Mouse (Mus musculus) erythroblast, embryonic 14.5 days (primary cell): Measurements from ENCODE around the gene Rexo5. TPM values are rescaled to one million over a fixed set of nuclear protein-coding genes. Genes with fewer than 3 reads are reported as not detected.

Experiments used
- H3K27me3 ChIP-seq: 2 replicates; pipeline ENCODE4 v1.6.1; 2012; ENCODE audit warnings: inconsistent platforms; ENCODE audit not compliant: control insufficient read depth
- H3K36me3 ChIP-seq: 2 replicates; pipeline ENCODE4 v1.6.1; 2012; ENCODE audit warnings: mild to moderate bottlenecking, inconsistent platforms; ENCODE audit not compliant: control insufficient read depth
- H3K4me1 ChIP-seq: 2 replicates; pipeline ENCODE4 v1.6.1; 2012; ENCODE audit warnings: inconsistent platforms; ENCODE audit not compliant: control insufficient read depth
- H3K4me3 ChIP-seq: replicated peaks from 2 replicates; pipeline ENCODE3; 2012; ENCODE audit warnings: moderate library complexity, mild to moderate bottlenecking, inconsistent platforms
- H3K9me3 ChIP-seq: 2 replicates; pipeline ENCODE4 v1.6.1; 2012; ENCODE audit warnings: low read length, inconsistent platforms, mixed read lengths; ENCODE audit not compliant: control insufficient read depth
- GATA1 ChIP-seq: IDR thresholded peaks from 2 replicates; pipeline ENCODE4 v1.6.1; 2012; ENCODE audit warnings: low read length, inconsistent platforms, mixed read lengths
- TAL1 ChIP-seq: IDR thresholded peaks from 3 replicates; pipeline ENCODE4 v1.6.1; 2012; ENCODE audit warnings: low read length, inconsistent platforms, mixed read lengths
- polyA plus RNA-seq: library from polyadenylated mRNA; stranded (reverse); fragments of >175 nt; gene quantifications from 2 replicates; pipeline ENCODE4 v1.2.3, GENCODE M21; 2012

Rexo5 gene
- polyA plus RNA-seq, 1 experiment = 0.24 TPM

GRCm38 (mm10) chr7:119853186-119853585 is 59.4 kb downstream of the Rexo5 start:
- TF ChIP-seq TAL1 (no peak), GATA1 (no peak)
- Histone ChIP-seq H3K4me3 (no peak overlapping the region), H3K27me3 (no peaks in the 10 kb centered on the region), H3K9me3 (no peaks in the 10 kb centered on the region), H3K4me1 (peaks cover 12% of the 10 kb centered on the region), H3K36me3 (peaks cover 45% of the 10 kb centered on the region)

GRCm38 (mm10) chr7:119854362-119854761 is 60.6 kb downstream of the Rexo5 start:
- no peak overlapping the region for H3K4me3 ChIP-seq
- TF ChIP-seq TAL1 (no peak), GATA1 (no peak)
- H3K36me3 ChIP-seq = peaks cover 38% of the 10 kb centered on the region
- H3K9me3 ChIP-seq = no peaks in the 10 kb centered on the region
- H3K27me3 ChIP-seq = no peaks in the 10 kb centered on the region
- peaks cover 12% of the 10 kb centered on the region for H3K4me1 ChIP-seq

- H3K36me3 ChIP-seq = peaks cover 36% of the 10 kb centered on the region
- TF ChIP-seq TAL1 (no peak), GATA1 (no peak)
- no peaks in the 10 kb centered on the region for H3K27me3 ChIP-seq
- H3K4me1 ChIP-seq = peaks cover 12% of the 10 kb centered on the region
- H3K4me3 ChIP-seq = no peak overlapping the region
- no peaks in the 10 kb centered on the region for H3K9me3 ChIP-seq
Observed at GRCm38 (mm10) chr7:119855031-119855430, 61.2 kb downstream of the Rexo5 start.

- H3K9me3 ChIP-seq = no peaks in the 10 kb centered on the region
- TF ChIP-seq TAL1 (no peak), GATA1 (no peak)
- peaks cover 19% of the 10 kb centered on the region for H3K36me3 ChIP-seq
- peaks cover 21% of the 10 kb centered on the region for H3K4me1 ChIP-seq
- no peak overlapping the region for H3K4me3 ChIP-seq
- no peaks in the 10 kb centered on the region for H3K27me3 ChIP-seq
Observed at GRCm38 (mm10) chr7:119859476-119859875, 65.7 kb downstream of the Rexo5 start.

GRCm38 (mm10) chr7:119860116-119860515 is 66.3 kb downstream of the Rexo5 start:
- no peaks in the 10 kb centered on the region for H3K9me3 ChIP-seq
- no peaks in the 10 kb centered on the region for H3K27me3 ChIP-seq
- no peak for TF ChIP-seq GATA1
- no peak overlapping the region for H3K4me3 ChIP-seq
- peaks cover 17% of the 10 kb centered on the region for H3K36me3 ChIP-seq
- H3K4me1 ChIP-seq = peaks cover 22% of the 10 kb centered on the region

GRCm38 (mm10) chr7:119860554-119860953 is 66.7 kb downstream of the Rexo5 start:
- TF ChIP-seq TAL1 = no peak
- TF ChIP-seq GATA1 = no peak
- H3K27me3 ChIP-seq = no peaks in the 10 kb centered on the region
- no peaks in the 10 kb centered on the region for H3K9me3 ChIP-seq
- no peak overlapping the region for H3K4me3 ChIP-seq
- H3K36me3 ChIP-seq = peaks cover 17% of the 10 kb centered on the region
- peaks cover 23% of the 10 kb centered on the region for H3K4me1 ChIP-seq

GRCm38 (mm10) chr7:119860971-119861334 is 67.1 kb downstream of the Rexo5 start:
- Histone ChIP-seq H3K4me1 (peaks cover 23% of the 10 kb centered on the region), H3K4me3 (no peak overlapping the region), H3K27me3 (no peaks in the 10 kb centered on the region), H3K9me3 (no peaks in the 10 kb centered on the region), H3K36me3 (peaks cover 17% of the 10 kb centered on the region)
- TF ChIP-seq TAL1 (no peak), GATA1 (no peak)

DNA sequence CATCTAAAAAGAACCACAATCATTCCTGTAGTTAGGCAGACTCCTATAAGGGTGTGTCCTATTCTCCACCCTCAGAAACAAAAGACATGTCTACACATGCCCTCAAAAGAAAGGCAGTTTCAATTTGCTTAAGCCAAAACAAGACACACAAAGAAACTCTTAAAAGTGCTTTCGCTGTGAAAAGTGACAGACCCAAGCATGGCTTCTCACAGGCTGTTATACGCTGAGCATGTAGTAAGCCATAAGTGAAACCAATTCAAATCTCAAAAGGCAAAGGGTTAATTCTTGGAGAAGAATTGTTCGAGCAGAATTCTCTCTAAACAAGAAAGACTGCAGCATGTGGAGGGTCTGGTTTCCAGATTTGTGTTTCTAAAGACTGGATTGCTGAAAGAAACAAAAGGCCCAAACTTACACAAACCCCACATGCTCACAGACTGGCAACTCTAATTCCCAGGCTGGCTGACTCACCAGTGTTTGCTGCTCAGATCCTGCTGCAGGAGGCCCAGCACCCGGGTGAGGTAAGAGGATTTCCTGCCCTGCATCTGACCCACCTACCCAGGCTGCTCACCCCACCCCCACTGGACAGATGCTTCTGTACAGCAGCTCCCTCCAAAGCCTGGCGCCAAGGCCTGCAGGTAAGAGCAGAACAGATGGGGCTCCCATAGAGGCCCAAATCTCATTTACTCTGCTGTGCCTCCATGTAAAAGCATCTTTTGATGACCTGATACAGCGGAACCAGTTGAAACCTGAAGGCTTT is 67.7 kb downstream of the Rexo5 start:
- no peak overlapping the region for H3K4me3 ChIP-seq
- no peaks in the 10 kb centered on the region for H3K9me3 ChIP-seq
- no peaks in the 10 kb centered on the region for H3K27me3 ChIP-seq
- H3K4me1 ChIP-seq = peaks cover 23% of the 10 kb centered on the region
- no peak for TF ChIP-seq TAL1
- no peak for TF ChIP-seq GATA1
- peaks cover 17% of the 10 kb centered on the region for H3K36me3 ChIP-seq

GRCm38 (mm10) chr7:119862167-119862566 is 68.4 kb downstream of the Rexo5 start:
- TF ChIP-seq TAL1 (no peak), GATA1 (no peak)
- Histone ChIP-seq H3K4me1 (peaks cover 23% of the 10 kb centered on the region), H3K9me3 (no peaks in the 10 kb centered on the region), H3K4me3 (no peak overlapping the region), H3K27me3 (no peaks in the 10 kb centered on the region), H3K36me3 (peaks cover 15% of the 10 kb centered on the region)

DNA sequence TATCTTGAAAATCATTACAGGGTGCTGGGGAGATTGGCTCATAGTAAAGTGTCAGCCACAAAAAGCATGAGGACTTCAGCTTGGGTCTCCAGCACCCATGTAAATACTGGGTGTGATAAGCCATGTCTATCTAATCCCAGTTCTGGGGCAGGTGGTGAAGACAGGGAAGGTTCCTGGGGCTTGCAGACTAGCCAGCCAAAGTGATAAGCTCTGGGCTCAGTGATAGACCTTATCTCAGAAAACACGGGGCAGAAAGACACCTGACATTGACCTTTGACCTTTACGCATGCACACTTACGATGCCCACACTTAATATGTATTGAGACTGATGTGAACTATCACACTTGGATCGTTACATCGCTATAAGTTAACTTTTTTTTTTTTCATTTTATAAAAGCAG is 70.7 kb downstream of the Rexo5 start:
- no peaks in the 10 kb centered on the region for H3K9me3 ChIP-seq
- peaks cover 2% of the 10 kb centered on the region for H3K36me3 ChIP-seq
- H3K4me1 ChIP-seq = peaks cover 23% of the 10 kb centered on the region
- H3K27me3 ChIP-seq = no peaks in the 10 kb centered on the region
- TF ChIP-seq GATA1 (no peak), TAL1 (no peak)
- H3K4me3 ChIP-seq = no peak overlapping the region
